Mouse (Mus musculus): ENCODE data around the gene H6pd.

Gene H6pd

GRCm38 (mm10) chr4:149944214-149944613, 64.6 kb downstream of the H6pd start:
- no peak for DNase-seq (ENCODE audit: low read depth, low spot score)

GRCm38 (mm10) chr4:149942831-149943741, 65.7 kb downstream of the H6pd start:
- DNase-seq (ENCODE audit: low read depth, low spot score): no peak

- no peak for DNase-seq (ENCODE audit: low read depth, low spot score)
Measured at GRCm38 (mm10) chr4:149941067-149941755, 67.6 kb downstream of the H6pd start.

GRCm38 (mm10) chr4:149938701-149939100, 70.1 kb downstream of the H6pd start:
- no peak for DNase-seq (ENCODE audit: low read depth, low spot score)

GRCm38 (mm10) chr4:149936921-149937320, 71.9 kb downstream of the H6pd start:
- DNase-seq (ENCODE audit: low read depth, low spot score): no peak

GRCm38 (mm10) chr4:149935470-149935869, 73.4 kb downstream of the H6pd start:
- no peak for DNase-seq (ENCODE audit: low read depth, low spot score)

GRCm38 (mm10) chr4:149933519-149934245, 75.1 kb downstream of the H6pd start:
- DNase-seq (ENCODE audit: low read depth, low spot score): no peak

GRCm38 (mm10) chr4:149933025-149933424, 75.8 kb downstream of the H6pd start:
- no peak for DNase-seq (ENCODE audit: low read depth, low spot score)

GRCm38 (mm10) chr4:149932108-149932815, 76.6 kb downstream of the H6pd start:
- DNase-seq (ENCODE audit: low read depth, low spot score): no peak

- no peak for DNase-seq (ENCODE audit: low read depth, low spot score)
Measured at GRCm38 (mm10) chr4:149930755-149931154, 78.1 kb downstream of the H6pd start.
